Mouse (Mus musculus) adrenal gland, adult 8-10 months (tissue): ENCODE measurements around the gene Atf2. TPM values are rescaled to one million over a fixed set of nuclear protein-coding genes. Genes with fewer than 3 reads are reported as not detected.

Experiments used
- DNase-seq: peaks from one replicate; pipeline ENCODE4 v3.0.0; 2022
- total RNA-seq, 4 experiments: library from RNA; stranded (reverse); gene quantifications; 2 replicates each; pipeline ENCODE4 v1.2.4; 2022

The Atf2 gene
- total RNA-seq, 4 experiments from 2014 or later, result 78.4 to 95.2 (median 88.5) TPM

GRCm38 (mm10) chr2:73774786-73775682, 117.4 kb downstream of the Atf2 start, which contains the start of gene Chn1:
Gene Chn1, minus strand, starts transcription at chr2:73775346.
- peak; percentile 27 for DNase-seq

- no peak for DNase-seq
Observed at GRCm38 (mm10) chr2:73772945-73773344, 119.5 kb downstream of the Atf2 start.

GRCm38 (mm10) chr2:73768669-73769068, 123.8 kb downstream of the Atf2 start:
- no peak for DNase-seq

Other genes with a start within 250 kb of the Atf2 start
- gene Chn1, start 117.3 kb downstream of the Atf2 start, total RNA-seq, result 10 to 100 TPM; 14.9 to 20.4 (median 16.5) TPM
- 1,000 to 10,000 TPM in 1 of 4 experiments, 100 to 1,000 TPM in 3; 516 to 1,227 (median 754) TPM for gene Atp5g3, start 18.7 kb upstream of the Atf2 start, total RNA-seq